Mouse (Mus musculus): ENCODE data around the gene Prr13.

The Prr13 gene

DNA sequence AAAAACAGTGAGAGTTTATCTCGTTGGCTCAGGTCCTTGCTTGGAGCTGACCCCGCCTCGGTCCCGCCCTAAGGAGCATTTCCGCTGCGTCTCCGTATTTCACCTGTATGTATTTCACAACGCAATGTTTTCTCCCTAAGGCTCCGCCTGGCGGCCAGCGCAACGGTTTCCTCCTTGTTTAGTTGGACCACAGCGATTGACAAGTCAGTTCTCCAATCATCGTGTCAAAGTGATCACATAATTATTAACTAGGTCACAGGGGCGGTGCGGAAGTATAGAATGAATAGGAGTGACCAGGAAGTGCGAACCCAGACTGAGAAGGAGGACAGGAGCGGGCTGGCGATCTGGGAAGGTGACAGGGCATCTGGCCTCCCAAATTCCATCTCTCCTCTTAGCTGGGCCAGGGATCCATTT lies at the start of gene Prr13:
TSS of gene Prr13 (plus strand) at position 125 of the 414 bp plus-strand sequence.
- DNase-seq (ENCODE audit: low spot score): peak; percentile 96

DNA sequence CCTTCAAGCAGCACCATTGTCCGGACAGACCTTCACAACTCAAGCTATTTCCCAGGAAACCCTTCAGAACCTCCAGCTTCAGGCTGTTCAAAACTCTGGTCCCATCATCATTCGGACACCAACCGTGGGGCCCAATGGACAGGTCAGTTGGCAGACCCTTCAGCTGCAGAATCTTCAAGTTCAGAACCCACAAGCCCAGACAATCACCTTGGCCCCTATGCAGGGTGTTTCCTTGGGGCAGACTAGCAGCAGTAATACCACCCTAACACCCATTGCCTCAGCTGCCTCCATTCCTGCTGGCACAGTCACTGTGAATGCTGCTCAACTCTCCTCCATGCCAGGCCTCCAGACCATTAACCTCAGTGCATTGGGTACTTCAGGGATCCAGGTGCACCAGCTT lies 49.5 kb upstream of the Prr13 start:
- DNase-seq (ENCODE audit: low spot score): no peak

DNA sequence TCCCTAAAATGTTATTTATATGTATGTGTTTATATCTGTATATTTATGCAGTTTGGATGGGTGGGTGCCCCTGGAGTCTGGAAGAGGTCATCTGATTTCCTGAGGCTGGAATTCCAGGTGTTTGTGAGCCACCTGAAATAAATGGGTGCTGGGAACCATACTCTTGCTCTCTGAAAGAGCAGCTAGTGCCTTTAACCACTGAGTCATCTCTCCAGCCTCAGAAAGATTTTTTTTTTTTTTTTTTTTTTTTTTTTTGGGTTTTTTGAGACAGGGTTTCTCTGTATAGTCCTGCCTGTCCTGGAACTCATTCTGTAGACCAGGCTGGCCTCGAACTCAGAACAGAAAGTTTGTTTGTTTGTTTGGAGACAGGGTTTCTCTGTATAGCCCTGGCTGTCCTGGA lies 47.8 kb upstream of the Prr13 start:
- no peak for DNase-seq (ENCODE audit: low spot score)

DNA sequence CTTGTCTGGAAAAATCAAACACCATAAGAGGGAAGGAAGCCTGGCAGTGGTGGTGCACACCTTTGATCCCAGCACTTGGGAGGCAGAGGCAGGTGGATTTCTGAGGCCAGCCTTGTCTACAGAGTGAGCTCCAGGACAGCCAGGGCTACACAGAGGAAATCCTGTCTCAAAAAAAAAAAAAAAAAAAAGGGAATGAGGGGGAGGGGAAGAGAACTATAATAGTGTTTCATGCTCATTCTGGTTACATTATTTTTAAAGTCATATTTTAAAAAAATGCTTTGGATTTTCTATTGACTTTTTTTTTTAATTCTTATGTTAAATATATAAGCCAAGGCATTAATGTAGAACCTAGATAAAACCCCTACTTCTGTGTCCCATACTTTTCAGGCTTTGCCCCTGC lies 45.1 kb upstream of the Prr13 start:
- no peak for DNase-seq (ENCODE audit: low spot score)

DNA sequence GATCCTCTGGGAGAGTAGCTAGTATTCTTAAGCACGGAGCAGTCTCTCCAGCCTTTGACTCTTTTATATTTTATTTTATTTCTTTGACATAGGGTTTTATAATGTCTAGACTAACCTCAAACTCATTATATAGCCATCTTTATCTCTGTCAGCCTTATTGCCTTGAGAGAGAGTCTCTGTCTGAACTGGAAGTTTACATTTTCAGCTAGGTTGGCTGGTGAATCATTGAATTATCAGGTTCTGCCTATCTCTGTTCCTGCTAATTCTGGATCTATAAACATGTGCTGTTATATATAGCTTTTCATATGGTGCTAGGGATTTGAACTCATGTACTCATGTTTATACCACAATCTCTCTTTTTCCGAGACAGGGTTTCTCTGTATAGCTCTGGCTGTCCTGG lies 41.3 kb upstream of the Prr13 start:
- DNase-seq (ENCODE audit: low spot score): no peak

DNA sequence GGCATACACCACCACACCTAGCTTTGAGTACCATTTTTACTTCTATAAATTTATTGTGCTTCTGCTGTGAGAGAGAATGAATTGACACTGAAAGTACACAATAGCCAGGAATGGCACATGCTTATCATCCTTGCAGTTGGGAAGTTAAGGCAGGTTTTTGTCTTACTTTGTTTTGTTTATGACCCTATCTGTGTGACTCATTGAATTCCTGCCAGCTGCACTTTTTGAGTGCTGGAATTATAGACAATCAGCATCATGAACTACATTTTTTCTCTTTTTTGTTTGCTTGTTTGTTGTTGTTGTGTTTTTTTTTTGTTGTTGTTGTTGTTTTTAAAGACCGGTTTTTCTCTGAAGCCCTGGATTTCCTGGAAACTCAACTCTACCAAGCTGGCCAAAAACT lies 37.8 kb upstream of the Prr13 start:
- no peak for DNase-seq (ENCODE audit: low spot score)

DNA sequence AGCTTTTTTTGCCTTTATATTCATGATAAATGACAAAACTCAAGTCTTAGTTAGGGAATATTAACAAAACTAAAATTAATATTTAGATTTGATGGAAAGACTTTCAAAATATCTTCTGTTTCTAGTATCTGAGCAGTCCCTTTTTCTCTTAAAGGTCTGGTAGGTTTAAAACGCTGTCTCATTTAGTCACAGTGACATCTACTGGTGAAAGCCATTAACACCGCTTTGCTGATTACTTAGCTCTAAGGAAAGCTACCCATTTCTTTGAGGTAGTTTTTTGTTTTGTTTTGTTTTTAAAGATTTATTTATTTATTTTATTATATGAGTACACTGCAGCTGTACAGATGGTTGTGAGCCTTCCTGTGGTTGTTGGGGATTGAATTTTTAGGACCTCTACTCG lies 37.4 kb upstream of the Prr13 start:
- DNase-seq (ENCODE audit: low spot score): peak; percentile 35

DNA sequence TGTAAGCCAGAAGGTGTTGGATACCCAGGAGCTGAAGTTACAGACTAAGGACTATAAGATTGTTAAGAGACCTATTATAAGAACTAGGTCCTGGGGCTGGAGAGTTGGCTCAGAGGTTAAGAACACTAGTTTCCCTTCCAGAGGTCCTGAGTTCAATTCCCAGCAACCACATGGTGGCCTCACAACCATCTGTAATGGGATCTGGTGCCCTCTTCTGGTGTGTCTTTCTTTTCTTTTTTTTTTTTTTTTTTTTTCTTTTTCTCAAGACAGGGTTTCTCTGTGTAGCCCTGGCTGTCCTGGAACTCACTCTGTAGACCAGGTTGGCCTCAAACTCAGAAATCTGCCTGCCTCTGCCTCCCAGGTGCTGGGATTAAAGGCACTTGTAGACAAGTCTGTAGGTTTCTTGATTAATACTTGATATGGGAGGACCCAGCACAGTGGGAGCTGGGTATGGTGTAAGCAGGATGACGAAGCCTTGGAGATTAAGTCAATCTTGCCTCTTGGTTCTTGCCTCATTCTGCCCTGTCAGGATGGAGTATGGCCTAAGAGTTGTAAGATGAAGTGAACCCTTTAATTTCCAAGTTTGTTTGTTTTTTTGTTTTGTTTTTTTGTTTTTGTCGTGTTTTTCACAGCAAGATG lies 35.1 kb upstream of the Prr13 start:
- DNase-seq (ENCODE audit: low spot score): no peak

DNA sequence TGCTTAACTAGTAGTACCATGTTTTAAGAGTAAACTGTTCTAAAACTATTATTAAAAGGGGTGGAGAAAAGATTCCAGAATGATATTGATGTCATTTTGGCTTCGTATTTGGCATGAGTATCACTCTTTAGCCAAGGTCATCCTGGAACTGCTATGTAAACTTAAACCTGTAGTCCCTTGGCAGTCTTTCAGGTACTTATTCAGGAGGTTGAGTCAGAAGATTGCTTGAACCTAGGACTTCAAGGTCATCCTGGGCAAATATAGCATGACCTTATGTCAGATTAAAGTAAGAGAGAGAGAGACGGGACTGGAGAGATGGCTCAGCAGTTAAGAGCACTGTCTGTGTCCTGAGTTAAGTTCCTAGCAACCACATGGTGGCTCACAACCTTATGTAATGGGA lies 34.2 kb upstream of the Prr13 start:
- DNase-seq (ENCODE audit: low spot score): no peak

DNA sequence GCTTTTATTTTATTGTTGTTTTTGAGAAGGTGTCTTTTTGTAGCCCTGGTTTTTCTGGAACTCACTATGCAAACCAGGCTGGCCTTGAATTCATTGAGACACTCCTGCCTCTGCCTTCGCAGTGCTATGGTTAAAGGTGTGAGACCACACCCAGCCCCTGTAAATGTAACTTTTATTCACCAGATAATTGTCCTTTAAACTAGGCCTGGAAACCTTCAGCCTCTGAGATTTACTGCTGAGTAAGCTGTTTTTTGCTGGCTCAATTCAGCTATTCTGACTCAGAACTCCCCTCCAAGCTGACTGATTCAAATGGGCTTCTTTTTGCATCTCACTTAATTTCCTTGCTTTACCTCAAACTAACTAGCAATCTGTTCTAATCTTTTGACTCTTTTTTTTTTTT lies 31.9 kb upstream of the Prr13 start:
- DNase-seq (ENCODE audit: low spot score): no peak

DNA sequence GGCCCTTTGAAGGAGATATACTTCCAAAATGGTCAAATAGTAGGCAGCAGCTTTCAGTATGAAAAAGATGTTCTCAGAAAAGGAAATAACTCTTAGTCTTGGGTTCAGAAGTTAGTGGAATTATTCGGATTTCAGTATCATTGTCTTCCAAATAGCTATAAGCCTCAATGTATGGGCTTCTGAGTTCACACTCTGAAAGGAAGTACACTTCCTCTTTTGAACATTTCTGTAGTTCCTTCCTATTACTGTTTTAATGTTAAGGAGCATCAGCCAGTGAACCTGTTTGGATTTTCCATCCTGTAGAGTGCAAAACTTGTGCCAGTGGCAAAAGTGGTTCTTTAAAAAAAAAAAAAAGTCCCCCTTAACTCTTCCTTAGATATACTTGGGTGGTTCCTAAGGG lies 26.8 kb upstream of the Prr13 start:
- no peak for DNase-seq (ENCODE audit: low spot score)

DNA sequence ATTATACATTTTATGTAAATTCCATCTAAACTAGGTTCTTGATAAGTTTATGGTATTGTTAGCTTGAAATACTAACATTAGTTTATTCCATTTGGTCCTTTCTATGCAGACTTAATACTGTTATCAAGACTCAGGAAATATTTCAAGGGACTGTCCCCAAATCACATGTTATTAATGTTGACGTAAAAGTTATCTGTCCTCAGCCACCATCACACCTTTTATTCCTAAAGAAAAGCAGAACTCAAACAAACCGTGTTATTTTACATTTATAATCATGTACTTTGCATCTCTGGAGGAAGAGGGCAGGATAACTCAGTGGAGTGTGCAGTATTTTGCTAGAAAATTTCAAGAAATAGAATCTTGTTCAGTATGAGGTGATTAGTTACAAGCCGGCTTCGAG lies 25.7 kb upstream of the Prr13 start:
- DNase-seq (ENCODE audit: low spot score): no peak

DNA sequence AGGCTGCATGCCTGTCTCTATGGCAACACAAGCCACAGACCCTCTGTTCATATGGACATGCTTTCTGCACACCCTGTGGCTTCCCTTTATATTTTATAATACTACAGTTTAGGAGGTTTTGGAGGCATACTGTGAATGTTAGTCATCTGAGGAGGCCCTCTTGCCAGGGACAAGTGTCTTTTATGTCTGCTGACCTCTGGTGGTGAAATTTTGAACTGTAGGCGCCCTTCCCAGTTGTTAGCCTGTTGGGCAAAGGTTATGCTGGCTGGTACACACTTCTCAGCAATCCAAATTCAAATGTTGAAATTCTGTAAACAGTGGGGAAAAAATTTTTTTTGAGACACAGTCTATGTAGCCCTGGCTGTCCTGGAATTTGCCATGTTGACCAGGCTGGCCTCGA lies 16.3 kb upstream of the Prr13 start:
- DNase-seq (ENCODE audit: low spot score): peak; percentile 77

DNA sequence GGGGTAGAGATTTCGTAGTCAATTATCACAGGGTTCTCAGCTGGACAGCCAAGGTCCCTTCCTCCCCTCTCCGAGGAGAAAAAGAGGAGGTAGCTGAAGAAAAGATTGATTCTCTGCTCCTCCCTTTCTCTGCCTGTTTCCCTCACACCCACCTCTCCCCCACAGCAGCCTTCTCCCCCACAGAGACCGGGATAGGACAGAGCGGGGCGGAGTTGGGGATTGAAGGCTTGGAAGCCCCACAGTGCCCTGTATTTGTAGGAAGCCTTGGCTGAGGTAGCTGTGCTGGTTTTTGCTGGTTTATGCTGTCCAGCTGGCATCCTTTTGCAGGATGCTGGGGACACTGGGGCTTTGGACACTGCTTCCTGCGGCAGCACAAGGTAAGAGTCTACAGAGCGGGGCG lies 13.7 kb upstream of the Prr13 start, which contains the start of gene Amhr2:
TSS of gene Amhr2 (plus strand) at position 222 of the 400 bp plus-strand sequence.
- no peak for DNase-seq (ENCODE audit: low spot score)

DNA sequence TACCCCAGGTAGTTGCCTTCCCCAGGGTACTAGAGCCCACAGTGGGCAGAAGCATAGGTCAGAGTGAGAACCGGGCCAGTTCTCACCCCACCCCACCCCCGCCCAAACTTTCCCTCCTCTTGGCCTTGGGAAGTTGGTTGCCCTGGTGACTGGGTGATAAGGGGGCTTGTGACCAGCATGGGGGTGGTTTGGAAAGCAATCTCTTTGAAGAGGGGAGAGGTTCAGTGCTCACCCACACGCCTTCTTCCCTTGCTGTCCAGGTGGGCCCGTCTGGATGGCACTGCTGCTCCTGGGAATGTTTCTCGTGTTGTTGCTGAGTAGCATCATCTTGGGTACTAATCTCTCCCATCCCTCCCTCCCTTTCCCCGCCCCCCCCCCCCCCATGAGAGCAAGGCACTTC lies 12.4 kb upstream of the Prr13 start:
- DNase-seq (ENCODE audit: low spot score): no peak

DNA sequence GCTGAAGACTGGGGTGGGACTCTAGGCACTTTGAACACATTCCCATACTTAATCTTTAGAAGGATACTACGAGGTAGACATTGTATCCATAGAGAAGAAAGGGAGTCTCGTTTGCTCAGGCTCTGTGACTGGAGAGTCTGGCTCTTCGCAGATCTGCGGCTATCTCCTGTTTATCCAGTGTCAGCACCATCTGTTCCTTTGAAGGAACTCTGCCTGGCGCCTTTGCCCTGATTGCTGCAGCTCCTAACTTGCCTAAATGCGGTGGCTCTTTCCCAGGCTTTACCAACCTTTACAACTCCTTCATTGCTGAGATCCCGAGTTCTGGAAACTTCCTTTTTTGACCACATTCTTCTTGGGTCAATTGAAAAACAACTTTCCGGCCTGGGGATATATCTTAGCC lies 9.5 kb upstream of the Prr13 start:
- DNase-seq (ENCODE audit: low spot score): no peak

DNA sequence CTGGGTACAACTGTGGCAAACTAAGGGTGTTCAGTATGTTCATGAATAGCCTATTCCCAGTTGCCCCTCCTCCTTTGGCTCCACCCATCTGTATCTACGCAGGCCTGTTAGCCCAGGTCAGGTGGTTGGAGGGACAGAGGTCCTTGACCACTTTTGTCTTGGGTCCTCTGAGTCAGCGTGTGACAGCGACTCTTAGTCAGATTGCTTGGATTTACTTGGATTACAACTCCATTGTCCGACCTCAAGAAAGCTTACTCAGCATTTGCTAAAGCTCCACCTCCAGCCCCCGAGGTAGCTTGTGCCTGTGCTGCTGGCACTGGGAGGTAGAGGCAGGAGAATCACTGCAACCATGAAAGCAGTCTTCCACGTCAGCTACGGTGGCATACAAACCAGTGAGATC lies 7.9 kb upstream of the Prr13 start:
- DNase-seq (ENCODE audit: low spot score): peak; percentile 86

DNA sequence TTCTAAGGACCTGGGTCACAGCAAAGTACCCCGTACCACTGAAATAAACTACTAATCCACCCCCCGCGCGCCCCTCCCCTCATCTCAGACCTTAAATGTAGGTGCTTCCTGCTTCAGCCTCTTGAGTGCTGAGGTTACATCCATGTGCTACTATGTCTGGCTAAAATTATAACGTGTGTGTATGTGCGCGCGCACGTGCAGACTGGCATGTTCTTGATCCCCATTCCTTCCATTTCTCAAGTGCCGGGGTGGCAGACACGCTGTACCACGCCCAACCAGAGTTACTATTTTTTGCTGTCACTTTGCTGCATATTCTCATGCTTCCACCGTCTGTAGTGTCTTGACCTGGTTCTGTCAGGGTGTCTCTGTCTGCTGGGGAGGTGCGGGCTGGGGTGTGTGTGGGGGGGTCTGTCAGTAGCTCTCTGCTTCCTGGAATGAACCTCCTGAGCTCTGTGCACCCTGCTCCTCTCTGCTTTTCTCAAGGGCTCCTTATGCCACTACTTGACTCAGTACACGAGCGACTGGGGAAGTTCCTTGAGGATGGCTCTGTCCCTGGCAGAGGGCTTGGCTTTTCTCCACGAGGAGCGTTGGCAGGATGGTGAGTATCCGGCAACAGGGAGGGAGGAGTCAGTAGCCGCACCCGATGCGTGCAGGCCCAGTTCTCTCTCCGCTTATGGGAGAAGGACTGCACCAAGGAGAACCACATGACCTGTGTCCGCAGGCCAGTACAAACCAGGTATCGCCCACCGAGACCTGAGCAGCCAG lies 7.0 kb upstream of the Prr13 start:
- DNase-seq (ENCODE audit: low spot score): no peak

DNA sequence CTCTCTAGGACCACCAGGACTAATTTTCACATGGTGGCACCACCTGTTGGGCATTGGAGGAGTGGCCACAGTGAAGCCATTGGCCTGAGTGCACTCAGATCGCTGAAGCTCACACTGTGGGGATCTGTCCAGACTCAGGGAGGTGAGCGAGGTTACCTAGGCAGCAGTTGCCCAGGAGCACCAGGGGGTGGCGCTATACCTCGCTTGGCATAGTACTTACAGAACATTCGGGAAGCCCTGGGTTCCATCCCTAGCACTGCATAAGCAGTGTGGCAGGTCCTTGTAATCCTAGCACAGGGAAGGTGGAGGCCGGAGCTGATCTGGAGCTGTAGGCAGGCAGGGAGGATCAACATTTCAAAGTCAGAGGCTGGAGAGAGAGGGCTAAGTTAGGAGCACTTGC lies 2.8 kb upstream of the Prr13 start:
- DNase-seq (ENCODE audit: low spot score): no peak

DNA sequence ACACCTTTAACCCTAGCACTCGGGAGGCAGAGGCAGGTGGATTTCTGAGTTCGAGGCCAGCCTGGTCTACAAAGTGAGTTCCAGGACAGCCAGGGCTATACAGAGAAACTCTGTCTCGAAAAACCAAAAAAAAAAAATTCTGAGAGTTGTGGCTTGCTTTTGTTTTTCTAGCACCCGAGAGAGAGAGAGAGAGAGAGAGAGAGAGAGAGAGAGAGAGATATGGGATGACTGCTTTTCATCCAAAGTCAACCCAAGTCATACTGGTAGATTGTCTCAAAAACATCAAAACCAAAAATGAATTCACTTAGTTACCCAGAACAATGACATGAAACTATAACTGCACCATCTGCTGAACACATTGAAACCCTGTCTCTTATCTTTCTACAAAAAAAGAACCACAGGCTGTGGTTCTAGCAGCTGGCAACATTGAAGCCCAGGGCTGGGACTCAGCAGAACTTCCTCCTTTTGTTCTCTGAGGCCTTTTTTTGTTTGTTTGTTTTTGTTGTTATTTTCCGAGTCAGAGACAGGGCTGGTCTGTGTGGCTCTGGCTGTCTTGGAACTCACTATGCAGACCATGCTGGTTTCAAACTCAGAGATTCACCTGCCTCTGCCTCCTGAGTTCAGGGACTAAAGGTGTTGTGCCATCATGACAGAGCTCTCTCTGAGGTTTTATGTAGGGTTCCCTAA lies 635 bp upstream of the Prr13 start:
- no peak for DNase-seq (ENCODE audit: low spot score)

DNA sequence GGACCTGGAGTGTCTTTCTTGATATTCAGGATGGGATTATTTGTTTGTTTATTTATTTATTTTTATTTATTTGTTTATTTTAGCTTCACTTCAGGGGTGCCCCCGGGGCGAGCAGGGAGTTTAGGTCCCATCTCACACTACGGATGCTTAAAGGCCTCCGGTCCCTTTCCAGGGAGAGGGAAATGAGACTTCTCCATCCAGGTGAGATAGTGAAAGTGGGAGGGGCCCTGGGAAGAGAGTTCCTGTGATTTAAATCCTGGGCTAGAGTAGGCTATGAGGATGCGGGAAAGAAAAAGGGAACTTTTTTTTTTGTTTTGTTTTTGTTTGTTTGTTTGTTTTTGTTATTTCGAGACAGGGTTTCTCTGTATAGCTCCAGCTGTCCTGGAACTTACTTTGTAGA lies 553 bp downstream of the Prr13 start:
- no peak for DNase-seq (ENCODE audit: low spot score)

DNA sequence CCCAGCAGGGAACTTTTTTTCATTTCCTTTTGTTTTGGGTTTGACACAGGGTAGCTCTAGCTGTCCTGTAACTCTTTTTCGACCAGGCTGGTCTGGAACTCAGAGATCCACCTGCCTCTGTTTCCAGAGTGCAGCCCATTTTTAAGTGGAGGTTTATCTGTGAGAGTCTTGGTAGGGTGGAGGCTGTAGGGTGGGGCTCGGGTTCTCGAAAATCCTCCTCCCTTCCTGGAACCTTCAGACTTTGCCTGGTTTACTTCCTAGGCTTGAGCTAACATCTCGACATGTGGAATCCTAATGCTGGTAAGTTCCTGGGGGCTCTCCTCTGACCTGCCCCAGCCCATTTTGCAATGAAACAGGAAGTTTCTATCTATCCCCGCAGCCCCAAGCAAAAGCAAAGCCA lies 1.0 kb downstream of the Prr13 start:
- no peak for DNase-seq (ENCODE audit: low spot score)

DNA sequence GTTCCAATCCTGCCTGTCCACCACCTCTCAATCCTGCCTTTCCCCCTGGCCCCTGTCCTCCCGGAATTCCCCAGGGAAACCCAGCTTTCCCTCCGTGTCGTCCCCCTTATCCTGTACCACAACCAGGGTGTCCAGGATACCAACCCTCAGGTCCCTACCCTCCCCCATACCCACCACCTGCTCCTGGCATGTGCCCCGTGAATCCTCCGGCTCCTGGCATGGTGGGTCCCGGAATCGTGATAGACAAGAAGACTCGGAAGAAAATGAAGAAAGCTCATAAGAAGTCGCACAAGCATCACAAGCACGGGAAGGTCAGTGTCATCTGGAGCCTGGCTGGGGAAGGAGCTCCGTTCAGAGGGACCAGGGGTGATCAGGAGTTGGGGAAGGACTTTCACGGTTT lies 1.6 kb downstream of the Prr13 start:
- DNase-seq (ENCODE audit: low spot score): no peak

All from yolk sac, embryonic 10.5 days (tissue).